Mouse (Mus musculus) myocyte (in vitro differentiated cells): ENCODE data around the gene Nap1l1.

Source experiments
- CEBPB ChIP-seq: IDR thresholded peaks from 2 replicates; pipeline ENCODE4 v1.6.1; 2011; ENCODE audit warnings: mild to moderate bottlenecking, moderate library complexity; ENCODE audit not compliant: poor library complexity, insufficient read depth, severe bottlenecking
- E2F4 ChIP-seq: IDR thresholded peaks from one replicate; pipeline ENCODE4 v1.6.1; 2011; ENCODE audit warnings: mild to moderate bottlenecking, control low read depth, moderate library complexity; ENCODE audit not compliant: insufficient read depth
- MAX ChIP-seq: IDR thresholded peaks from one replicate; pipeline ENCODE4 v1.6.1; 2011; ENCODE audit warnings: low read depth, mild to moderate bottlenecking, control low read depth
- MYOD1 ChIP-seq, 3 experiments: IDR thresholded peaks; one replicate each; pipeline ENCODE4 v1.6.1; 2011; ENCODE audit warnings: control low read depth in 2 of 3, low read depth in 2 of 3, mild to moderate bottlenecking in 2 of 3, moderate library complexity in 1 of 3; ENCODE audit not compliant: insufficient read length in 2 of 3, control insufficient read depth in 1 of 3
- MYOG ChIP-seq, 3 experiments: IDR thresholded peaks; one replicate each; pipeline ENCODE4 v1.6.1; 2011; ENCODE audit warnings: control low read depth in 2 of 3, low read depth in 2 of 3, mild to moderate bottlenecking in 2 of 3; ENCODE audit not compliant: insufficient read length in 2 of 3, control insufficient read depth in 1 of 3, insufficient read depth in 1 of 3
- POLR2A ChIP-seq: IDR thresholded peaks from one replicate; pipeline ENCODE4 v1.6.1; 2011; ENCODE audit warnings: low read depth, mild to moderate bottlenecking, control low read depth, moderate library complexity; ENCODE audit not compliant: insufficient read length
- POLR2AphosphoS2 ChIP-seq: IDR thresholded peaks from one replicate; pipeline ENCODE4 v1.6.1; 2011; ENCODE audit warnings: low read depth, control low read depth; ENCODE audit not compliant: insufficient read length
- SRF ChIP-seq: IDR thresholded peaks from one replicate; pipeline ENCODE4 v1.6.1; 2011; ENCODE audit warnings: low read depth; ENCODE audit not compliant: control insufficient read depth, insufficient read length
- TCF12 ChIP-seq: IDR thresholded peaks from one replicate; pipeline ENCODE4 v1.6.1; 2011; ENCODE audit warnings: mild to moderate bottlenecking, control low read depth; ENCODE audit not compliant: poor library complexity, insufficient read depth, severe bottlenecking
- TCF3 ChIP-seq: IDR thresholded peaks from one replicate; pipeline ENCODE4 v1.6.1; 2011; ENCODE audit warnings: low read depth, control low read depth; ENCODE audit not compliant: insufficient read length
- USF1 ChIP-seq: IDR thresholded peaks from one replicate; pipeline ENCODE4 v1.6.1; 2011; ENCODE audit warnings: low read depth, mild to moderate bottlenecking, control low read depth, moderate library complexity

DNA sequence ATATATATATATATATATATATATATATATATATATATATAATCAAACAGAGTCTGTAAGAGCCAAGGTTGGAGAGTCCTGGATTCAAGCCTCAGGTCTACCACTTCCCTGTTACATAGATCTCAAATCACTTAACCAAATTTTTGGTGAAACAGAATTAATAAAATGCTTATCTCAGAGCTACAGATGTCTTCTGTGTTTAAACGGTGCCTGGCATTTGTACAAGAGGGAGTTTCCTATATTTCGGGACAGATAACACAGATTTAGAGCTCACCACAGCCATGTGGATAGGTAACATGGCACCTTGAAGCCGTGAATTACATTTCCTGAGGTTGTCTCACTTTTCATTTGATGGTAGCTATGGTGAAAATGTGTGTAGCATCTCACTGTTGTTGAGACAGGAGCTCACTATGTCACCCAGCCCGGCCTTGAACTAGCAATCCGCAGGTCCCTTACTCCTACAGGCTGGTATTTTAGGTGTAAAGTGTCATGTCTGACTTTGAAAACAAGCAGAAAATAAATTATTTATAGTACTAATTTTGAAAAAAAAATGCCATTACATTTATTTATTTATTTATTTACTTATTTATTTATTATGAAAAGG, 41.4 kb downstream of the Nap1l1 start:
- no peak for TF ChIP-seq MYOD1 (IDR thresholded peaks at IDR 0.05; ENCODE audit: control insufficient read depth in 1 of 3, insufficient read length in 2 of 3, low read depth in 2 of 3)
- TF ChIP-seq POLR2A: no peak
- TF ChIP-seq TCF12: no peak
- no peak for TF ChIP-seq MAX
- TF ChIP-seq E2F4: no peak
- no peak for TF ChIP-seq MYOG (IDR thresholded peaks at IDR 0.05; ENCODE audit: control insufficient read depth in 1 of 3, insufficient read depth in 1 of 3, insufficient read length in 2 of 3, low read depth in 2 of 3)
- TF ChIP-seq POLR2AphosphoS2: no peak
- no peak for TF ChIP-seq USF1
- no peak for TF ChIP-seq CEBPB
- TF ChIP-seq SRF: no peak
- no peak for TF ChIP-seq TCF3
